Mouse (Mus musculus): Measurements from ENCODE around the gene Zfp874b. TPM values are rescaled to one million over a fixed set of nuclear protein-coding genes. Genes with fewer than 3 reads are reported as not detected.

Zfp874b gene
- 4.2 and 4.6 TPM in 2 replicates for polyA plus RNA-seq (2015; fragmentation: Nextera tagmentation; extraction: Ambion mirVana)

DNA sequence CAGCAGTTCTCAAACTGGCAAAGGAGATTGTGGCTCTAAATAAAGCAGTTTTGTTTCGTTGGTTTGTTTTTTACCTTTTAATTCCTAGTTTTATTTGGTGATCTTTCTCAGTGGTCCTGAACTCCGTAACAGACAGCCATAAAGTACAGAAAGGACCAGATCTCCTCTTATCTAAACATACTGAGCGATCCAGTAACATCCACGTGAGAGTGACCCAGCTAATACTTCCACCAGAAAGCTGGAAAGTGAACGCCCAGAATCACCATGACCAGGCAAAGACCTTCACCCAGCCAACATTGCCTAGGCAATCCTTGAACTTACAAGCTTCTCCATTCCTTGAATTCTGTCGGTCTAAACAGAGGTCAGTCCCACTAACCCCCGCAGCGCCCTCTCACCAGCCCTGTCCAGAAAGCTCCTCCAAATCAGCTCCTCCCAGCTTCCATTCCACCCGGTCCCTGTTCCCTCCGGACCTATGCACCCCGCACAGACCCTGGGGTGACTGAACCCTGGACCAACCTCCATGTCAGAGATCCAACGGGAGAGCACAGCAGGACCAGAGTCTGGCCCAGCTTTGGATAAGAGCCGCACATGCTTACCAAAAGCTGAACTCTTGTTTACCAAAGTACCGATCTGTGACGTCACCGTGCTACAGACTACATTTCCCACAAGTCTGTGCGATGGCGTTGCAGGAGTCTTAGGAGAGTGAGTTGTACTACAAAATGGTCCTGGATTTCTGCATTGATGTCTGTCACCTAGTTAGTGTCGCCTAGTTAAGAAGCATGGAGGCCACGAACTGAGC lies at the start of gene Zfp874b:
Zfp874b (minus strand) TSS at position 634 of the 799 bp plus-strand sequence.

DNA sequence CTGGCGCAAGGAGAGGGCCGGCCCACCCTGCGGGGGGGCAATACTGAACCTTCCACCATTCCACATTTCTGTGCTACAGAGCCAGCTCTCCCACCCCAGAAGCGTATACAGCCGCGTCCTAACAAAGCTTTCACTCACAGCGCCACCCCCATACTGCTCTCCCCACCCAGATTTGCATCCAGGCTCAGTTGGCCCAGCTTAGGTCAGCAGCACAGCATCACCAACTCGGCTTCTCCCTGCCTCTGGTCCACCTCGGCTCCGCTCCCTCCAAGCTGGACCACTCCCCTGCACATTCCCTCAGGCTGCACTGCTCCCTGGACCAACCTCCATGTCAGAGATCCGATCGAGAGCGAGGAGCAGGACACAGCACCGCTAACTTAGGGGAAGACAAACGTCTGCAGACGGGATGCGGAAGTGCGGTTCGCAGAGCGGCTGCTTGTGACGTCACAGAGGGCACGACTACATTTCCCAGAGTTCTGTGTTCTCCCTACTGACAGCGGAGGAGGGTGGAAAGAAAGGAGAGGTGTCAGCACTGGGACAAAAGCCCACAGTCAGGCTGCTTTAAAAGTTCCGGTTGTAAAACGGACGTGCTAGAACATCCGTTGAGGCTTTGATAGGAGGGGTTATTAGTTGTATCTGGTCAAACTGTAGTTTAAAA lies 41.8 kb upstream of the Zfp874b start, which contains the start of the genes Gm26965 and Zfp87:
Gm26965 (minus strand) TSS at position 399 of the 658 bp plus-strand sequence.
Zfp87 (minus strand) TSS at position 425 of the 658 bp plus-strand sequence.

DNA sequence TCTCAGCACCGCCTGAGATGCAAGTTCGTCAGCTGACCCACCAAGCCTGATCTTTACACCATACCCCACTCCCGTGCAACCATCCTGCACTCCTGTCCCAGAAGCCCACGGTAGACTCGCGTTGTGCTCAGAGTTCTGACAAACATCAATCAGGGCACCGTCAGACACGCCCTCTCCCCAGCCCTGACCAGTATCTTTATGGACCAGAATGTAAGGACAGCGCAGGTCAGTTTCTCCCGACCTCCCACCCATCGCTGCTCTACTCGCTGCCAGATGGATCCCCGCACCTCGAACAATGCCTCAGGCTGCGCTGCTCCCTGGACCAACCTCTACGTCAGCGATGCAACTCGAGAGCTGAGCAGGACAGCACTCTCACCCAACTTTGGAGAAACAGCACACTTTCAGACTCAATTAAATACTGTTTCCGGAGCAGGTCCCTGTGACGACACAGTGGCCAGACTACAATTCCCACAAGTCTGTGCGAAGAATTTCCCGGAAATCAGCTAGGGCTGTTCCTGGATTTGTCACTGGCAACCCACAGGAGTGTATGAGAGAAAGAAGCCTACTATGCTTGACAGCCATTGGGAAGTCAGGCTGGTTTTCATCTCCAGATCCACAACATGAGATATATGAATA lies 16.1 kb upstream of the Zfp874b start, which contains the start of gene Zfp58:
Zfp58 (minus strand) TSS at position 472 of the 636 bp plus-strand sequence.

DNA sequence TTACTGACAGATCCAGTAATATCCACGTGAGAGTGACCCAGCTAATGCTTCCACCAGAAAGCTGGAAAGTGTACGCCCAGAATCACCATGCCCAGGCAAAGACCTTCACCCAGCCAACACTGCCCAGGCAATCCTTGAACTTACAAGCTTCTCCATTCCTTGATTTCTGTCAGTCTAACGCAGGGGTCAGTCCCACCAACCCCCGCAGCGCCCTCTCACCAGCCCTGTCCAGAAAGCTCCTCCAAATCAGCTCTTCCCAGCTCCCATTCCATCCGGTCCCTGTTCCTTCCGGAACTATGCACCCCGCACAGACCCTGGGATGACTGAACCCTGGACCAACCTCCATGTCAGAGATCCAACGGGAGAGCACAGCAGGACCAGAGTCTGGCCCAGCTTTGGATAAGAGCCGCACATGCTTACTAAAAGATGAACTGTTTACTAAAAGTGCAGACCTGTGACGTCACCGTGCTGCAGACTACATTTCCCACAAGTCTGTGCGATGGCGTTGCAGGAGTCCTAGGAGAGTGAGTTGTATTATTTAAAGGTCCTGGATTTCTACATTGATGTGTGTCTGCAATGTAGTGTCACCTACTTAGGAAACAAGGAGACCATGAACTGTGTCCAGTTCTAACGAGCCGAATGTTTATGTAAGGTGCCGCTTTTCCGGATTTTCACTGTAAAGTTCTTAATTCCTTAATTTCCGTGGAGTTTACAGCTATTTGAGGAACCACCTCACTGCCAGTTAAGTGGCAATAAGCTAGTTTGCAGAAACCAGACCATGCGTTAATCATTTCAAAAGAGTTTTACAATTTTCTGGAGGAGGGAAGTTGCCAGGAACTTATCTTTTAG lies 32.7 kb downstream of the Zfp874b start, which contains the start of gene Zfp874a:
Zfp874a (minus strand) TSS at position 453 of the 849 bp plus-strand sequence.

Other genes with a start within 250 kb of the Zfp874b start
- gene Zfp458, start 205.8 kb downstream of the Zfp874b start, polyA plus RNA-seq (2015; fragmentation: Nextera tagmentation; extraction: Ambion mirVana), result 0.96 and 1.4 TPM in 2 replicates
- 0.44 and 0.83 TPM in 2 replicates for gene Zfp457, start 177.8 kb downstream of the Zfp874b start, polyA plus RNA-seq (2015; fragmentation: Nextera tagmentation; extraction: Ambion mirVana)
- gene Zfp595, start 151.7 kb downstream of the Zfp874b start, polyA plus RNA-seq (2015; fragmentation: Nextera tagmentation; extraction: Ambion mirVana), result 1.1 and 2.0 TPM in 2 replicates
- gene Gm28044, start 123.7 kb downstream of the Zfp874b start, polyA plus RNA-seq (2015; fragmentation: Nextera tagmentation; extraction: Ambion mirVana), result 0.43 and 1.7 TPM in 2 replicates
- gene Zfp953, start 123.7 kb downstream of the Zfp874b start, polyA plus RNA-seq (2015; fragmentation: Nextera tagmentation; extraction: Ambion mirVana), result 0.76 and 0.87 TPM in 2 replicates
- gene Gm28041, start 108.5 kb downstream of the Zfp874b start, polyA plus RNA-seq (2015; fragmentation: Nextera tagmentation; extraction: Ambion mirVana), result 0.57 and 0.80 TPM in 2 replicates
- 0.74 and 0.84 TPM in 2 replicates for gene Zfp456, start 108.4 kb downstream of the Zfp874b start, polyA plus RNA-seq (2015; fragmentation: Nextera tagmentation; extraction: Ambion mirVana)
- gene Zfp429, start 84.4 kb downstream of the Zfp874b start, polyA plus RNA-seq (2015; fragmentation: Nextera tagmentation; extraction: Ambion mirVana), result 5.2 and 5.7 TPM in 2 replicates
- gene Zfp459, start 62.8 kb downstream of the Zfp874b start, polyA plus RNA-seq (2015; fragmentation: Nextera tagmentation; extraction: Ambion mirVana), result 0.12 and 0.19 TPM in 2 replicates
- gene Zfp874a, start 32.6 kb downstream of the Zfp874b start, polyA plus RNA-seq (2015; fragmentation: Nextera tagmentation; extraction: Ambion mirVana), result 12.6 and 15.1 TPM in 2 replicates
- gene Zfp58, start 16.3 kb upstream of the Zfp874b start, polyA plus RNA-seq (2015; fragmentation: Nextera tagmentation; extraction: Ambion mirVana), result 5.8 and 6.9 TPM in 2 replicates
- gene Gm26965, start 41.9 kb upstream of the Zfp874b start, polyA plus RNA-seq (2015; fragmentation: Nextera tagmentation; extraction: Ambion mirVana), result not detected in 2 replicates
- gene Zfp87, start 41.9 kb upstream of the Zfp874b start, polyA plus RNA-seq (2015; fragmentation: Nextera tagmentation; extraction: Ambion mirVana), result 45.3 and 77.5 TPM in 2 replicates
- gene Zfp748, start 69.6 kb upstream of the Zfp874b start, polyA plus RNA-seq (2015; fragmentation: Nextera tagmentation; extraction: Ambion mirVana), result 7.8 and 9.3 TPM in 2 replicates
- 3.7 and 4.0 TPM in 2 replicates for gene Zfp729b, start 125.4 kb upstream of the Zfp874b start, polyA plus RNA-seq (2015; fragmentation: Nextera tagmentation; extraction: Ambion mirVana)
- gene Gm49345, start 153.5 kb upstream of the Zfp874b start, polyA plus RNA-seq (2015; fragmentation: Nextera tagmentation; extraction: Ambion mirVana), result not detected in 2 replicates
- gene Zfp729a, start 153.5 kb upstream of the Zfp874b start, polyA plus RNA-seq (2015; fragmentation: Nextera tagmentation; extraction: Ambion mirVana), result 1.4 and 1.7 TPM in 2 replicates
- 10.0 and 10.3 TPM in 2 replicates for gene Zfp738, start 202.8 kb upstream of the Zfp874b start, polyA plus RNA-seq (2015; fragmentation: Nextera tagmentation; extraction: Ambion mirVana)
- gene Zfp65, start 244.9 kb upstream of the Zfp874b start, polyA plus RNA-seq (2015; fragmentation: Nextera tagmentation; extraction: Ambion mirVana), result 3.7 and 5.6 TPM in 2 replicates